Mouse (Mus musculus) olfactory bulb, adult 2 months (tissue): ENCODE measurements around the gene Rbm45.

Experiments
- CTCF ChIP-seq: fragments of 200-500 bp; IDR thresholded peaks from 2 replicates; pipeline ENCODE4 v1.5.1; 2012; ENCODE audit warnings: low read depth, mild to moderate bottlenecking, low read length, moderate library complexity; ENCODE audit not compliant: insufficient read depth
- POLR2A ChIP-seq: fragments of 200-500 bp; IDR thresholded peaks from 2 replicates; pipeline ENCODE4 v1.6.1; 2012; ENCODE audit warnings: mild to moderate bottlenecking, low read depth, low read length, moderate library complexity; ENCODE audit not compliant: insufficient read depth

- TF ChIP-seq POLR2A (no peak), CTCF (no peak)
These were observed 49.4 kb upstream of the Rbm45 start for GRCm38 (mm10) chr2:76320336-76320735.
